Mouse (Mus musculus): ENCODE results near the gene Gm29776. TPM values are rescaled to one million over a fixed set of nuclear protein-coding genes. Genes with fewer than 3 reads are reported as not detected.

Gene Gm29776
- polyA plus RNA-seq, 1 experiment from 2014 or later = 0.07 TPM

GRCm38 (mm10) chr14:54727565-54727964 is 28.9 kb upstream of the Gm29776 start:
- ATAC-seq (replicated peaks; ENCODE audit: low FRiP score, low read depth) (no peak), DNase-seq (ENCODE audit: low spot score) (no peak)
- no peak overlapping the region for H3K27ac ChIP-seq
- no peaks in the 10 kb centered on the region for H3K9me3 ChIP-seq (replicated peaks; ENCODE audit: low read length)
- H3K4me2 ChIP-seq (ENCODE audit: low read length) = no peak overlapping the region
- H3K36me3 ChIP-seq (ENCODE audit: insufficient read depth, low read length) = 0 out of 2 replicates have a peak, but pooled peaks cover 3% of the 10 kb centered on the region
- no peaks in the 10 kb centered on the region for H3K27me3 ChIP-seq (ENCODE audit: insufficient read depth, low read length)
- WGBS = 74% methylated on average over 5 of the region's 5 CpGs
- TF ChIP-seq CTCF (IDR thresholded peaks at IDR 0.05; ENCODE audit: low read depth) = no peak
- H3K9ac ChIP-seq (ENCODE audit: low read depth, low read length) = no peak overlapping the region
- no peaks in the 10 kb centered on the region for H3K4me1 ChIP-seq (replicated peaks; ENCODE audit: insufficient read depth, low read length)
- no peak overlapping the region for H3K4me3 ChIP-seq (replicated peaks; ENCODE audit: low read depth, low read length)

DNA sequence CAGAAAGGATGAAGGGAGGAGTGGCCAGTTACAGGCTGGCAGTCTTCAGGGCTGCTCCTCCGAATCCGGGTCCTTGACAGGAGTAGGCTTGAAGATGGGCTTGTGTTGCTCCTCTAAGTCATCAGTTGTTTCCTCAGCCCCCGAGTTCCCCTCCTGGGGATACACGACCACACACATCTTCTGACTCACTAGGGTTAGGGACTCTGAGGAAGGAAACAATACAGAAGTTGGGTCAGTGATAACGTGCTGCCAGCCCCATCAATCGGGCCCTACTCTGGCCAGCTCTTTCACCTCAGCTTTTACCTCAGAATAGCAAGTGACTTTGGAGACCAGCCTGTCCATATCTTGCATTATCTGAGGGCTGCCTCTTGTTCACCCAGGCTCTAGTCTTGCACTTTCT is 25.4 kb upstream of the Gm29776 start:
- Histone ChIP-seq H3K4me3 (replicated peaks; ENCODE audit: low read depth, low read length) (no peak overlapping the region), H3K27me3 (ENCODE audit: insufficient read depth, low read length) (no peaks in the 10 kb centered on the region), H3K27ac (no peak overlapping the region), H3K4me1 (replicated peaks; ENCODE audit: insufficient read depth, low read length) (no peaks in the 10 kb centered on the region), H3K4me2 (ENCODE audit: low read length) (no peak overlapping the region), H3K9me3 (replicated peaks; ENCODE audit: low read length) (no peaks in the 10 kb centered on the region), H3K36me3 (ENCODE audit: insufficient read depth, low read length) (0 out of 2 replicates have a peak, but pooled peaks cover 3% of the 10 kb centered on the region), H3K9ac (ENCODE audit: low read depth, low read length) (no peak overlapping the region)
- TF ChIP-seq CTCF (IDR thresholded peaks at IDR 0.05; ENCODE audit: low read depth) = no peak
- ATAC-seq (replicated peaks; ENCODE audit: low FRiP score, low read depth) (no peak), DNase-seq (ENCODE audit: low spot score) (no peak)
- 80% methylated on average over 6 of the region's 6 CpGs for WGBS

DNA sequence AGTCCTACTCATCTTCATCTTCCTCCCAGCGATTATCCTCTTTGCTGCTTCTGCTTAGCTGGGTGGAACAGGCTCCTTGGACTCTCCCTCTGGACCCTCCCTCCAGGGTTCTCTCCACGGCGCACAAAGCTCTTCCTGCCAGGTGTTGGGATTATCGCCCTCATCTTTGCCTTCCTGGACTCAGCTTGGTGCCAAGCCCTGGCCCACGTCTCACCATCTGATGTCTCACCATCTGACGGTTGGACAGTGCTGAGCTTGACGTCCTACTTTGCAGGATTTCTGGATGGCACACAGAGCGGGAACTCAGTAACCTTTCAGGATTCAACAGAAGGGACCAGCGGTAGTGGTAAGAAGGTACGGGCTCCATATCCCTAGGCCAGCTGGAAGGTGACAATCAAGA is 23.1 kb upstream of the Gm29776 start:
- no peak for DNase-seq (ENCODE audit: low spot score)
- no peak for TF ChIP-seq CTCF (IDR thresholded peaks at IDR 0.05; ENCODE audit: low read depth)
- 82% methylated on average over 10 of the region's 10 CpGs for WGBS
- Histone ChIP-seq H3K27me3 (ENCODE audit: insufficient read depth, low read length) (no peaks in the 10 kb centered on the region), H3K4me3 (replicated peaks; ENCODE audit: low read depth, low read length) (no peak overlapping the region), H3K36me3 (ENCODE audit: insufficient read depth, low read length) (0 out of 2 replicates have a peak, but pooled peaks cover 3% of the 10 kb centered on the region), H3K4me2 (ENCODE audit: low read length) (no peak overlapping the region), H3K9me3 (replicated peaks; ENCODE audit: low read length) (no peaks in the 10 kb centered on the region), H3K9ac (ENCODE audit: low read depth, low read length) (no peak overlapping the region), H3K27ac (no peak overlapping the region), H3K4me1 (replicated peaks; ENCODE audit: insufficient read depth, low read length) (no peaks in the 10 kb centered on the region)
- no peak for ATAC-seq (replicated peaks; ENCODE audit: low FRiP score, low read depth)

GRCm38 (mm10) chr14:54720654-54721350 is 22.2 kb upstream of the Gm29776 start:
- Histone ChIP-seq H3K9me3 (replicated peaks; ENCODE audit: low read length) (no peaks in the 10 kb centered on the region), H3K4me2 (ENCODE audit: low read length) (no peak overlapping the region), H3K4me1 (replicated peaks; ENCODE audit: insufficient read depth, low read length) (no peaks in the 10 kb centered on the region), H3K4me3 (replicated peaks; ENCODE audit: low read depth, low read length) (no peak overlapping the region), H3K27ac (no peak overlapping the region), H3K27me3 (ENCODE audit: insufficient read depth, low read length) (no peaks in the 10 kb centered on the region), H3K9ac (ENCODE audit: low read depth, low read length) (no peak overlapping the region), H3K36me3 (ENCODE audit: insufficient read depth, low read length) (0 out of 2 replicates have a peak, but pooled peaks cover 3% of the 10 kb centered on the region)
- ATAC-seq (replicated peaks; ENCODE audit: low FRiP score, low read depth) (no peak), DNase-seq (ENCODE audit: low spot score) (no peak)
- 83% methylated on average over 7 of the region's 7 CpGs for WGBS
- TF ChIP-seq CTCF (IDR thresholded peaks at IDR 0.05; ENCODE audit: low read depth) = no peak

- H3K4me1 ChIP-seq (replicated peaks; ENCODE audit: insufficient read depth, low read length) = 0 out of 2 replicates have a peak, but pooled peaks cover 3% of the 10 kb centered on the region
- DNase-seq (ENCODE audit: low spot score) (no peak), ATAC-seq (replicated peaks; ENCODE audit: low FRiP score, low read depth) (no peak)
- no peaks in the 10 kb centered on the region for H3K9me3 ChIP-seq (replicated peaks; ENCODE audit: low read length)
- H3K27me3 ChIP-seq (ENCODE audit: insufficient read depth, low read length) = no peaks in the 10 kb centered on the region
- no peaks in the 10 kb centered on the region for H3K36me3 ChIP-seq (ENCODE audit: insufficient read depth, low read length)
- no peak overlapping the region for H3K4me3 ChIP-seq (replicated peaks; ENCODE audit: low read depth, low read length)
- TF ChIP-seq CTCF (IDR thresholded peaks at IDR 0.05; ENCODE audit: low read depth) = no peak
- H3K4me2 ChIP-seq (ENCODE audit: low read length) = no peak overlapping the region
- H3K27ac ChIP-seq = no peak overlapping the region
- H3K9ac ChIP-seq (ENCODE audit: low read depth, low read length) = no peak overlapping the region
- 93% methylated on average over 11 of the region's 11 CpGs for WGBS
These were observed 21.4 kb upstream of the Gm29776 start for GRCm38 (mm10) chr14:54720041-54720440.

DNA sequence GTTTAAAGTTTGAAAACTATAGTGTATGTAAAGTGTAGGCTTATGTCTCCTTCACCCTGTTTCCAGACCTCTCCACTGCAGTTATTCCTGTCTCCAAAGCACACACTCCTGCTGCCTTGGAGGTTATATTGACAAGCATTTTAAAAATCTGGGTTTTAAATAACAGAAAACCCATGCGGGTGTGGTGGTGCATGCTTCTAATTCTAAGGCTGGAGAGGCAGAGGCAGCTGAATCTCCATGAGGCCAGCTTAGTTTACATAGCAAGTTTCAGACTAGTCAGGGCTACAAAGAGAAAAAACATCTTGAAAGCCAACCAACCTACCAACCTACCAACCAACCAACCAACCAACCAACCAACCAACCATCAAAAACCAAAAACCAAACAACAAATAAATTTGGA is 16.8 kb upstream of the Gm29776 start:
- no peak for TF ChIP-seq CTCF (IDR thresholded peaks at IDR 0.05; ENCODE audit: low read depth)
- Histone ChIP-seq H3K36me3 (ENCODE audit: insufficient read depth, low read length) (no peaks in the 10 kb centered on the region), H3K27me3 (ENCODE audit: insufficient read depth, low read length) (no peaks in the 10 kb centered on the region), H3K4me1 (replicated peaks; ENCODE audit: insufficient read depth, low read length) (0 out of 2 replicates have a peak, but pooled peaks cover 4% of the 10 kb centered on the region), H3K9ac (ENCODE audit: low read depth, low read length) (no peak overlapping the region), H3K27ac (no peak overlapping the region; the same call in 1 of the 2 replicates), H3K4me2 (ENCODE audit: low read length) (0 out of 2 replicates have a peak overlapping the region, but pooled peaks have one; percentile 49), H3K9me3 (replicated peaks; ENCODE audit: low read length) (no peaks in the 10 kb centered on the region), H3K4me3 (replicated peaks; ENCODE audit: low read depth, low read length) (no peak overlapping the region)
- ATAC-seq (replicated peaks; ENCODE audit: low FRiP score, low read depth) (no peak), DNase-seq (ENCODE audit: low spot score) (no peak)
- 81% methylated on average over 1 of the region's 1 CpGs for WGBS
